Mouse (Mus musculus) inflammation-experienced regulatory T-cells, adult 6 months (primary cell): ENCODE data around the gene Gm7876. TPM values are rescaled to one million over a fixed set of nuclear protein-coding genes. Genes with fewer than 3 reads are reported as not detected.
"Not testable (repeated sequence)": the region's sequence is repeated elsewhere in the genome, so short reads cannot be mapped to it uniquely, and the experiment has no call there.

Experiments
- ATAC-seq: one replicate; pipeline ENCODE4 v1.8.0; 2017
- polyA plus RNA-seq, 3 experiments: library from polyadenylated mRNA; unstranded; fragments of 100-300 nt; shearing (Covaris generic); gene quantifications; one replicate each; pipeline ENCODE4 v1.2.1; 2017

Gm7876 gene
- polyA plus RNA-seq, result not detected

GRCm38 (mm10) chr14:4708938-4709337 is at the start of gene Gm7876:
Gene Gm7876 (plus strand): TSS chr14:4709238.
- ATAC-seq, result not testable (repeated sequence)

GRCm38 (mm10) chr14:4663892-4664291 is 45.1 kb upstream of the Gm7876 start, which contains the start of gene Gm3239:
Gene Gm3239 (plus strand): TSS chr14:4664192.
- ATAC-seq, result not testable (repeated sequence)

- ATAC-seq, result not testable (repeated sequence)
Measured at GRCm38 (mm10) chr14:4726038-4726880, 17.2 kb downstream of the Gm7876 start, which contains the start of gene Gm3252. Gene Gm3252 (plus strand): TSS chr14:4726775.

Other genes starting within 250 kb of the Gm7876 start
- not detected for gene Gm3182, start 227.5 kb upstream of the Gm7876 start, polyA plus RNA-seq
- gene Gm3047, start 153.8 kb upstream of the Gm7876 start, polyA plus RNA-seq, result not detected
- not detected for gene Gm8159, start 76.9 kb upstream of the Gm7876 start, polyA plus RNA-seq
- under 1 TPM in 1 of 3 experiments, not detected in 2; 0.94 TPM for gene Gm3239, start 45.0 kb upstream of the Gm7876 start, polyA plus RNA-seq
- 10 to 100 TPM in 2 of 3 experiments, 1 to 10 TPM in 1; 3.9 to 20.4 (median 11.7) TPM for gene Gm3252, start 17.5 kb downstream of the Gm7876 start, polyA plus RNA-seq
- not detected for gene Gm9602, start 67.1 kb downstream of the Gm7876 start, polyA plus RNA-seq
- not detected for gene Gm3269, start 128.9 kb downstream of the Gm7876 start, polyA plus RNA-seq
- gene Gm3264, start 146.3 kb downstream of the Gm7876 start, polyA plus RNA-seq, result 1 to 10 TPM in 2 of 3 experiments, under 1 TPM in 1; 0.80 to 2.9 (median 2.2) TPM
- not detected for gene Gm3278, start 183.2 kb downstream of the Gm7876 start, polyA plus RNA-seq